Mouse (Mus musculus) forebrain, postnatal 0 days (tissue): ENCODE results near the gene Nelfe. TPM values are rescaled to one million over a fixed set of nuclear protein-coding genes. Genes with fewer than 3 reads are reported as not detected.

Experiments
- ATAC-seq: fragments of 200-750 bp; cut with Nextera tagmentation; 2 replicates; pipeline ENCODE4 v1.8.0; 2017; ENCODE audit warnings: mild to moderate bottlenecking, moderate library complexity
- DNase-seq: peaks from one replicate; pipeline ENCODE4 v3.0.0-alpha.2; 2015
- H3K27ac ChIP-seq: fragments of 300-500 bp; sonication (generic); 2 replicates; pipeline ENCODE4 v1.5.1; 2014; ENCODE audit warnings: low read depth, mild to moderate bottlenecking, antibody characterized with exemption, low read length, moderate library complexity, mixed read lengths
- H3K27me3 ChIP-seq: fragments of 300-500 bp; sonication (generic); 2 replicates; pipeline ENCODE4 v1.6.1; 2014; ENCODE audit warnings: mild to moderate bottlenecking, low read length, mixed read lengths; ENCODE audit not compliant: insufficient read depth
- H3K36me3 ChIP-seq: fragments of 300-500 bp; sonication (generic); 2 replicates; pipeline ENCODE4 v1.6.1; 2014; ENCODE audit warnings: mild to moderate bottlenecking, moderate library complexity; ENCODE audit not compliant: insufficient read depth
- H3K4me1 ChIP-seq: fragments of 300-500 bp; sonication (generic); 2 replicates; pipeline ENCODE4 v1.6.1; 2014; ENCODE audit warnings: antibody characterized with exemption; ENCODE audit not compliant: insufficient read depth
- H3K4me2 ChIP-seq: fragments of 300-500 bp; sonication (generic); 2 replicates; pipeline ENCODE4 v1.6.1; 2014; ENCODE audit warnings: low read depth, mild to moderate bottlenecking, moderate library complexity
- H3K4me3 ChIP-seq: fragments of 300-500 bp; sonication (generic); 2 replicates; pipeline ENCODE4 v1.5.1; 2014; ENCODE audit warnings: low read depth, low read length, mixed read lengths
- H3K9ac ChIP-seq: fragments of 300-500 bp; sonication (generic); 2 replicates; pipeline ENCODE4 v1.6.1; 2014; ENCODE audit warnings: mild to moderate bottlenecking
- H3K9me3 ChIP-seq: fragments of 300-500 bp; sonication (generic); 2 replicates; pipeline ENCODE4 v1.6.1; 2016; ENCODE audit warnings: low read length
- CTCF ChIP-seq: sonication (generic); IDR thresholded peaks from 2 replicates; pipeline ENCODE4 v1.5.1; 2016; ENCODE audit warnings: antibody characterized with exemption, control low read depth, low read depth
- WGBS: fragments of 180-500 bp; shearing (Covaris S2); extraction: QIAGEN DNeasy Blood & Tissue Kit; methylation state at CpG from one replicate; pipeline ENCODE4 v1.1.7; 2014; 5-methylcytosine and 5-hydroxymethylcytosine counted together
- polyA plus RNA-seq: library from polyadenylated mRNA; unstranded; fragments of >200 nt; fragmentation: Nextera tagmentation; extraction: Ambion mirVana; gene quantifications from 2 replicates; pipeline ENCODE4 v1.2.1, GENCODE M21; 2015
- total RNA-seq: library from RNA; depleted of rRNA; stranded (reverse); fragments of >200 nt; gene quantifications from 2 replicates; pipeline ENCODE4 v1.2.3, GENCODE M21; 2014

Gene Nelfe
- total and polyA plus RNA-seq, 2 experiments from 2014 or later = 32.0 to 54.6 TPM

DNA sequence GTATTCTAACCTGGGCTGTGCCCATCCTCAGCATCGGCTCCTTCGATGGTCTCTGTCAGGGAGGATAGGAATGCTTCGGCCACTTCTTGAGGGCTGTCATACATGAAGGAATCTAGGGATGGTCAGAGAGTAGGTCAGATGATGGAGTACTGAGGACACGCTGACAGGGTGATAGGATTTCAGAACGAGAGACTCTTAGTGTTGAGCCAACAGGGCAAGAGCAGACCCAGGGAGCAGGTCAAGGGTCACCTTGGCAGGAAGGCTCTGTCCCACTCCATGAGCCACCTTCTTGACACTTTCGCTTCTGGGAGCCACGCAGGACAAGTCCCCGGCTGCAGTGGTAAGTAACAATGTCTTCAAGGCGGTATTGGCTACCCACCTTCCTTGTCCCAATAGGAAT, 10.3 kb downstream of the Nelfe start:
- no peak for ATAC-seq
- 90% methylated on average over 9 of the region's 9 CpGs for WGBS
- TF ChIP-seq CTCF = no peak

DNA sequence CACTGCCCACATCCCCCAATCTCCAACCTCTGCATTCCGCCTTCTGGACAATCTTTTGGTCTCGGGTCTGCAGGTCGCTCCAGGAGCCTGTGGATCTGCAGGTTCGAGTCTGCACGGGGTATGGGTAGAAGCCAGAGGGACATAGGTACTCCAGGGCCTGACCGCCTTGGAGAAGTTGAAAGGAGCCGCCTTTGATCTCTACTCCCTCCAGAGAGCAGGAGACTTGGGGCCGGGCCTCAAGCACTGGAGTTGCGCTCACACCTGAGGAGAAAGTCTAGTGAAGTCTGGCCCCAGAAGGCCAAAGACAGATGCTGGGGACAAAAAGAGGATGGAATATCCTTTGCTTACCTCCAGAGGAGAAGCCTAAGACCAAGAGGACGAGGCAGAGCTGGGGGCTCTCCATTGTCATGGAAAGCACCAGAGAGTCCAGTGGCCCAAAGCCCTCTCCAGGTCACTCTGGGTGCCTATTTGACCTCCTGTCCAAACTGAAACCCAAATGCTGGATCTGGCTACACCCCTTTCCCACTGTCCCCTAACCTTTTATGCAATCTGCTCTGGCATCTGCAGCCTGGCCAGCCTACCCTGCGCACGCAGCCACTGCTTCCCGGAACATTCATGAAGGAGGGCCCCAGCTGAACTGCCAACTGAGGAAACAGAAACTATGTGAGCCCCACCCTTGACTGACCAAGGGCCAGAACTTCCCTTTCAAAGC, 11.7 kb downstream of the Nelfe start:
- no peak overlapping the region for H3K9ac ChIP-seq
- no peak overlapping the region for H3K4me2 ChIP-seq
- H3K4me1 ChIP-seq = no peaks in the 10 kb centered on the region
- no peak overlapping the region for H3K4me3 ChIP-seq
- WGBS = 76% methylated on average over 13 of the region's 13 CpGs
- ATAC-seq = no peak
- no peak for TF ChIP-seq CTCF
- H3K27ac ChIP-seq = no peak overlapping the region
- H3K36me3 ChIP-seq = peaks cover 2% of the 10 kb centered on the region; the same call in 1 of the 2 replicates
- H3K9me3 ChIP-seq = no peaks in the 10 kb centered on the region
- no peak for DNase-seq
- no peaks in the 10 kb centered on the region for H3K27me3 ChIP-seq

More for the DNA sequence above, 10.3 kb downstream of the Nelfe start:
- Histone ChIP-seq H3K36me3 (peaks cover 15% of the 10 kb centered on the region), H3K4me2 (no peak overlapping the region), H3K9ac (no peak overlapping the region), H3K4me3 (no peak overlapping the region), H3K27me3 (no peaks in the 10 kb centered on the region), H3K27ac (no peak overlapping the region), H3K4me1 (no peaks in the 10 kb centered on the region), H3K9me3 (no peaks in the 10 kb centered on the region)
- no peak for DNase-seq

DNA sequence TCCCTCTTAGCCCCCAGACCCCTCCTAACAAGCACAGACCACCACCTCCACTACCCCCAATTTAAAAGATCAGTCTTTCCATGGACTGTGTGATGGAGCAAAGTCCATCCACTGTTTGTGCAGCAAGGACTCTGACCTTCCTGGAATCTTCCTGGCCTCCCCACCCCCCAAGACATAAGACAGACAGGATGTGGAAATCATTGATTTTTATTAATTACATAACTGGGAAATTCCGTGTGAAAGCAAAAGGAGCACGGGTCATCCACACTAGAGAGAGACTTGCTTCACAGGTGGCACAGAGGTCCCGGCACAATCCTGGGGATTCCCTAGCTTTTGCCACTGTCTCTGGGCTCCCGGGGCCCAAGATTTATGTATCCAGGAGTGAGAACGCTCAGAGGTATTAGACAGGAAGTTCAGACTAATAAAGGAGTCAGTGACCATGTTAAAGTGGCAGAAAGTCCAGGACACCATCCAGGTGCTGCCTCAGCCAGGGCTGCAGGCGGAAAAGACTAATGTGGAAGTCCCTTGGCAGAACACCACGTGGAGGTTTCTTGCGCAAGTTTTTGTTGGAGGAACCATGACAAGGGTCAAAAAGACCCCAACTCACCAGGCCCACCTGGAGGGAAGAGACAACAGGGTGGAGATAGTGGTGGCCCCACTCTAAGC, 12.4 kb downstream of the Nelfe start, which contains the start of gene Cfb:
Gene Cfb (minus strand): TSS at position 103 of the 666 bp plus-strand sequence.
- no peak for TF ChIP-seq CTCF
- Histone ChIP-seq H3K27ac (no peak within 1 kb of the TSS), H3K4me3 (no peak within 1 kb of the TSS), H3K9me3 (no peaks in the 10 kb centered on the region), H3K27me3 (no peaks in the 10 kb centered on the region), H3K9ac (no peak within 1 kb of the TSS), H3K4me2 (no peak within 1 kb of the TSS), H3K36me3 (no peaks in the 10 kb centered on the region), H3K4me1 (no peaks in the 10 kb centered on the region)
- ATAC-seq (no peak), DNase-seq (no peak)
- 68% methylated on average over 8 of the region's 8 CpGs for WGBS

DNA sequence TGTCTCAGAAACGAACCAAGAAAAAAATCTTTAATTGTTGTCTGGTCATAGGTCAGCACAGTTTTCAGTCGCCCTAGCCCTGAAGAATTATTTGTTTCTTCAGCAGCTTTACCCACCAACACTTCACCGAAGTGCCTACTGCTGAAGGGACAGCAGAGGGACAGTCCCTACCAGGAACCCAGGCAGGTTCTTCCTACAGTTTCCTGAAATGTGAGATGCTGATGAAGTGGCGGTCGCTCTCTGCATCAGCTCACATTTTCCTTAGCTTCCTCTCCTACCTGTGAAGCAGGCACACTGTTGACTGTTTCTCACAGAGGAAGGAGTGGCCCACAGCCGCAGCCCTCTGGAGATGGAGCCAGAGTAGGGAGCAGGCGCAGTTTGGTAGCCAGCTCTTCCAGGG, 15.8 kb downstream of the Nelfe start:
- H3K27me3 ChIP-seq = no peaks in the 10 kb centered on the region
- no peaks in the 10 kb centered on the region for H3K36me3 ChIP-seq
- DNase-seq (no peak), ATAC-seq (no peak)
- TF ChIP-seq CTCF = no peak
- no peak overlapping the region for H3K4me3 ChIP-seq
- H3K9ac ChIP-seq = no peak overlapping the region
- WGBS = 64% methylated on average over 7 of the region's 7 CpGs
- H3K9me3 ChIP-seq = no peaks in the 10 kb centered on the region
- H3K4me2 ChIP-seq = no peak overlapping the region
- H3K4me1 ChIP-seq = no peaks in the 10 kb centered on the region
- H3K27ac ChIP-seq = no peak overlapping the region

DNA sequence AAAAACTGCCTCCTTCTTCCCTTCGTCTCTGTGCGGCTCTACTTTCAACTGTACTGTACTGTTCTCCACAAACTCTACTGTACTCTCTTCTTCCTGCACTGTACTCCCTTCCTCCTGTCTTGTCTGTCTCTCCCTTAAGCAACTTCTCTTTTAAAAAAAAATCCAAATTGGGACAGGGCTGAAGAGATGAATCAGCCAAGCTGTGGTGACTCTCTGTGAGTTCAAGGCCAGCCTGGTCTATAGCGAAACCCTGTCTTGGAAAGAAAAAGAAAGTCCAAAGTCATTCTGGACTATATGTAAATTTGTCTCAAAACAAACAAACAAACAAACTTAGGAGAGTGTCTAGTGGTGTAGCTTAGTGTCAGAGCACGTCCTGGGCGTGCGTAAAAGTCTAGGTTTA, 24.1 kb downstream of the Nelfe start:
- H3K27me3 ChIP-seq = no peaks in the 10 kb centered on the region
- H3K4me3 ChIP-seq = no peak overlapping the region
- no peak for TF ChIP-seq CTCF
- no peaks in the 10 kb centered on the region for H3K36me3 ChIP-seq
- no peaks in the 10 kb centered on the region for H3K4me1 ChIP-seq
- H3K9me3 ChIP-seq = no peaks in the 10 kb centered on the region
- no peak for DNase-seq
- WGBS = 91% methylated on average over 6 of the region's 6 CpGs
- no peak for ATAC-seq
- H3K27ac ChIP-seq = no peak overlapping the region
- no peak overlapping the region for H3K4me2 ChIP-seq
- H3K9ac ChIP-seq = no peak overlapping the region

DNA sequence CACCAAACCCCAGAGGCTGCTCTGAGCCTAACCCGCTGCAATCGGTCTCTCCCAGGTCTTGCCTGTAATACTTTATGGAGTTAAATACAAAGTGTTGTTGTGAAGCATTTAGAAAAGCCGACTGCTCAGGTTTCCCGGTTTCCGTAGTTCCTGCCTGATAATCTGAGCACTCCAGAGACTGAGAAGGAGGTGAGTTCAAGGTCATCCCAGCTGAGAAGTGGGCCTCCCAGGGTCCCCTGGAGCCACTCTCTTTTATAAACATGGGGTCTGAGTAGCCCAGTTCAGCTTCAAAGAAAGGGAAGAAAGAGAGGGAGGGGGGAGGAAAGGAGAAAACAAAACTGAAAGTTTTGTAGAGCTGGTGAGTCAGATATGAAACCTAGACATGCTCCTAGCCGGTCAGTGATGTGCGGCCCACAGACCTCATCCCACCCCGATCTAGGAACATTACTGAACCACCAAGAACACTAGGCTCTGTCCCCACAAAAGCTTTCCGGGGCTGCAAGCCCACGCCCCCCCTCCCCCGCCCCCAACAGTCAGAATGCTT, 29.2 kb downstream of the Nelfe start, which contains the start of gene Zbtb12:
Gene Zbtb12 (plus strand): TSS at position 148 of the 544 bp plus-strand sequence.
- Histone ChIP-seq H3K4me3 (no peak within 1 kb of the TSS), H3K4me1 (no peaks in the 10 kb centered on the region), H3K36me3 (no peaks in the 10 kb centered on the region), H3K4me2 (no peak within 1 kb of the TSS), H3K27me3 (0 out of 2 replicates have a peak, but pooled peaks cover 4% of the 10 kb centered on the region), H3K9ac (no peak within 1 kb of the TSS), H3K27ac (no peak within 1 kb of the TSS), H3K9me3 (no peaks in the 10 kb centered on the region)
- no peak for TF ChIP-seq CTCF
- DNase-seq = no peak
- WGBS = 67% methylated on average over 11 of the region's 11 CpGs
- ATAC-seq = no peak

DNA sequence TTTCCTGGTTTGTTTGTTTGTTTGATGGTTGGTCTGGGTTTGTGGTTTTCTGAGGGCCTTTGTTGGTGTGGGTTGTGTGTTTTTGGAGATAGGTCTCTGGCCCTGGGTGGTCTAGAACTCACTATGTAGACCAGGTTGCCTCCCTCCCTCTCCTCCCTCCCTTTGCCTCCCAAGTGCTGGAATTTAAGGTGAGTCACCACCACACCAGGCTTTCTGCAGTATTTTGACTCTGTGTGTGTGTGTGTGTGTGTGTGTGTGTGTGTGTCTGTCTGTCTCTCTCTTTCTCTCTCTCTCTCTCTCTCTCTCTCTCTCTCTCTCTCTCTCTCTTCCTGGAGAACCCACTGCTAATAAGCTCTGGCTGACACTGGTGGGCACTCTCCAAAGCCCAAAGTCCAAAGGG, 31.0 kb downstream of the Nelfe start:
- TF ChIP-seq CTCF = no peak
- Histone ChIP-seq H3K27me3 (0 out of 2 replicates have a peak, but pooled peaks cover 4% of the 10 kb centered on the region), H3K4me3 (no peak overlapping the region), H3K4me1 (no peaks in the 10 kb centered on the region), H3K4me2 (no peak overlapping the region), H3K9ac (no peak overlapping the region), H3K9me3 (no peaks in the 10 kb centered on the region), H3K27ac (no peak overlapping the region), H3K36me3 (no peaks in the 10 kb centered on the region)
- DNase-seq = no peak
- no peak for ATAC-seq
